Mouse (Mus musculus): Measurements from ENCODE around the gene Acad12. TPM values are rescaled to one million over a fixed set of nuclear protein-coding genes. Genes with fewer than 3 reads are reported as not detected.
"Not testable (repeated sequence)": the region's sequence is repeated elsewhere in the genome, so short reads cannot be mapped to it uniquely, and the experiment has no call there.

The Acad12 gene
- 1.5 and 1.8 TPM in 2 replicates for polyA plus RNA-seq (2012; rRNA removed)

GRCm38 (mm10) chr5:121618592-121619513, at the start of gene Acad12:
TSS of gene Acad12 (minus strand) at chr5:121618938.
- TF ChIP-seq POLR2A (IDR thresholded peaks at IDR 0.05; ENCODE audit: borderline replicate concordance, extremely low read depth, insufficient read depth, insufficient read length, poor library complexity, severe bottlenecking) = peak; percentile 97
- TF ChIP-seq CTCF (IDR thresholded peaks at IDR 0.05; ENCODE audit: borderline replicate concordance, extremely low read depth, insufficient read depth, insufficient read length) = no peak
- DNase-seq (ENCODE audit: low read depth) = peak; percentile 92

- DNase-seq (ENCODE audit: low read depth) = no peak
- TF ChIP-seq POLR2A (IDR thresholded peaks at IDR 0.05; ENCODE audit: borderline replicate concordance, extremely low read depth, insufficient read depth, insufficient read length, poor library complexity, severe bottlenecking) = no peak
- no peak for TF ChIP-seq CTCF (IDR thresholded peaks at IDR 0.05; ENCODE audit: borderline replicate concordance, extremely low read depth, insufficient read depth, insufficient read length)
Measured at GRCm38 (mm10) chr5:121668411-121668810, 49.7 kb upstream of the Acad12 start.

GRCm38 (mm10) chr5:121667067-121667466, 48.3 kb upstream of the Acad12 start:
- no peak for TF ChIP-seq CTCF (IDR thresholded peaks at IDR 0.05; ENCODE audit: borderline replicate concordance, extremely low read depth, insufficient read depth, insufficient read length)
- no peak for DNase-seq (ENCODE audit: low read depth)

GRCm38 (mm10) chr5:121664971-121665370, 46.2 kb upstream of the Acad12 start:
- TF ChIP-seq POLR2A (IDR thresholded peaks at IDR 0.05; ENCODE audit: borderline replicate concordance, extremely low read depth, insufficient read depth, insufficient read length, poor library complexity, severe bottlenecking) (no peak), CTCF (IDR thresholded peaks at IDR 0.05; ENCODE audit: borderline replicate concordance, extremely low read depth, insufficient read depth, insufficient read length) (no peak)
- DNase-seq (ENCODE audit: low read depth) = no peak

- no peak for DNase-seq (ENCODE audit: low read depth)
Measured at GRCm38 (mm10) chr5:121664078-121664477, 45.3 kb upstream of the Acad12 start.

GRCm38 (mm10) chr5:121663456-121663855, 44.7 kb upstream of the Acad12 start:
- DNase-seq (ENCODE audit: low read depth) = no peak
- no peak for TF ChIP-seq CTCF (IDR thresholded peaks at IDR 0.05; ENCODE audit: borderline replicate concordance, extremely low read depth, insufficient read depth, insufficient read length)

More at GRCm38 (mm10) chr5:121664078-121664477, 45.3 kb upstream of the Acad12 start:
- TF ChIP-seq POLR2A (IDR thresholded peaks at IDR 0.05; ENCODE audit: borderline replicate concordance, extremely low read depth, insufficient read depth, insufficient read length, poor library complexity, severe bottlenecking) (no peak), CTCF (IDR thresholded peaks at IDR 0.05; ENCODE audit: borderline replicate concordance, extremely low read depth, insufficient read depth, insufficient read length) (no peak)

- TF ChIP-seq POLR2A (IDR thresholded peaks at IDR 0.05; ENCODE audit: borderline replicate concordance, extremely low read depth, insufficient read depth, insufficient read length, poor library complexity, severe bottlenecking) (no peak), CTCF (IDR thresholded peaks at IDR 0.05; ENCODE audit: borderline replicate concordance, extremely low read depth, insufficient read depth, insufficient read length) (no peak)
- no peak for DNase-seq (ENCODE audit: low read depth)
Measured at GRCm38 (mm10) chr5:121661494-121661893, 42.8 kb upstream of the Acad12 start.

- DNase-seq (ENCODE audit: low read depth) = no peak
Measured at GRCm38 (mm10) chr5:121660897-121661254, 42.1 kb upstream of the Acad12 start.

GRCm38 (mm10) chr5:121660059-121660896, 41.5 kb upstream of the Acad12 start, which contains the start of the genes Acad10 and Brap:
TSS of gene Acad10 (minus strand) at chr5:121660514.
TSS of gene Brap (plus strand) at chr5:121660563.
- DNase-seq (ENCODE audit: low read depth) = peak; percentile 95
- TF ChIP-seq POLR2A (IDR thresholded peaks at IDR 0.05; ENCODE audit: borderline replicate concordance, extremely low read depth, insufficient read depth, insufficient read length, poor library complexity, severe bottlenecking) (peak; percentile 85), CTCF (IDR thresholded peaks at IDR 0.05; ENCODE audit: borderline replicate concordance, extremely low read depth, insufficient read depth, insufficient read length) (no peak)

More at GRCm38 (mm10) chr5:121660897-121661254, 42.1 kb upstream of the Acad12 start:
- TF ChIP-seq POLR2A (IDR thresholded peaks at IDR 0.05; ENCODE audit: borderline replicate concordance, extremely low read depth, insufficient read depth, insufficient read length, poor library complexity, severe bottlenecking) (no peak), CTCF (IDR thresholded peaks at IDR 0.05; ENCODE audit: borderline replicate concordance, extremely low read depth, insufficient read depth, insufficient read length) (no peak)

- DNase-seq (ENCODE audit: low read depth) = not testable (repeated sequence)
Measured at GRCm38 (mm10) chr5:121657656-121658055, 38.9 kb upstream of the Acad12 start.

- not testable (repeated sequence) for DNase-seq (ENCODE audit: low read depth)
Measured at GRCm38 (mm10) chr5:121656866-121657265, 38.1 kb upstream of the Acad12 start.

- no peak for DNase-seq (ENCODE audit: low read depth)
- no peak for TF ChIP-seq POLR2A (IDR thresholded peaks at IDR 0.05; ENCODE audit: borderline replicate concordance, extremely low read depth, insufficient read depth, insufficient read length, poor library complexity, severe bottlenecking)
- no peak for TF ChIP-seq CTCF (IDR thresholded peaks at IDR 0.05; ENCODE audit: borderline replicate concordance, extremely low read depth, insufficient read depth, insufficient read length)
Measured at GRCm38 (mm10) chr5:121654526-121654925, 35.8 kb upstream of the Acad12 start.
